Mouse (Mus musculus) stomach, embryonic 16.5 days (tissue): ENCODE data around the gene Tle3. TPM values are rescaled to one million over a fixed set of nuclear protein-coding genes. Genes with fewer than 3 reads are reported as not detected.

Experiments
- ATAC-seq: fragments of 200-750 bp; cut with Nextera tagmentation; 2 replicates; pipeline ENCODE4 v1.8.0; 2017; ENCODE audit warnings: moderate number of reproducible peaks, moderate TSS enrichment; ENCODE audit not compliant: insufficient read depth, low FRiP score
- H3K27ac ChIP-seq: fragments of 300-500 bp; sonication (generic); 2 replicates; pipeline ENCODE4 v1.5.1; 2014; ENCODE audit warnings: low read length
- H3K27me3 ChIP-seq: fragments of 300-500 bp; sonication (generic); 2 replicates; pipeline ENCODE4 v1.6.1; 2014; ENCODE audit warnings: low read length, control low read depth, mixed read lengths; ENCODE audit not compliant: control insufficient read depth, insufficient read depth
- H3K36me3 ChIP-seq: fragments of 300-500 bp; sonication (generic); 2 replicates; pipeline ENCODE4 v1.6.1; 2014; ENCODE audit warnings: low read length; ENCODE audit not compliant: control insufficient read depth, insufficient read depth
- H3K4me1 ChIP-seq: fragments of 300-500 bp; sonication (generic); 2 replicates; pipeline ENCODE4 v1.6.1; 2014; ENCODE audit warnings: low read length, control low read depth, mixed read lengths; ENCODE audit not compliant: control insufficient read depth, insufficient read depth
- H3K4me2 ChIP-seq: fragments of 300-500 bp; sonication (generic); 2 replicates; pipeline ENCODE4 v1.6.1; 2014; ENCODE audit warnings: low read depth, low read length, mixed read lengths
- H3K4me3 ChIP-seq: fragments of 300-500 bp; sonication (generic); replicated peaks from 2 replicates; pipeline ENCODE4 v1.5.1; 2014; ENCODE audit warnings: mild to moderate bottlenecking, low read length
- H3K9ac ChIP-seq: fragments of 300-500 bp; sonication (generic); 2 replicates; pipeline ENCODE4 v1.6.1; 2014; ENCODE audit warnings: low read length
- H3K9me3 ChIP-seq: fragments of 300-500 bp; sonication (generic); replicated peaks from 2 replicates; pipeline ENCODE4 v1.6.1; 2016; ENCODE audit warnings: low read length, control low read depth; ENCODE audit not compliant: control insufficient read depth
- WGBS: fragments of 180-500 bp; shearing (Covaris S2); extraction: QIAGEN DNeasy Blood & Tissue Kit; methylation state at CpG from one replicate; pipeline ENCODE4 v1.1.7; 2014; 5-methylcytosine and 5-hydroxymethylcytosine counted together
- polyA plus RNA-seq: library from polyadenylated mRNA; unstranded; fragments of >200 nt; fragmentation: Nextera tagmentation; extraction: Ambion mirVana; gene quantifications from 2 replicates; pipeline ENCODE4 v1.2.1, GENCODE M21; 2015

The Tle3 gene
- polyA plus RNA-seq, 1 experiment from 2014 or later, result 20.2 TPM

DNA sequence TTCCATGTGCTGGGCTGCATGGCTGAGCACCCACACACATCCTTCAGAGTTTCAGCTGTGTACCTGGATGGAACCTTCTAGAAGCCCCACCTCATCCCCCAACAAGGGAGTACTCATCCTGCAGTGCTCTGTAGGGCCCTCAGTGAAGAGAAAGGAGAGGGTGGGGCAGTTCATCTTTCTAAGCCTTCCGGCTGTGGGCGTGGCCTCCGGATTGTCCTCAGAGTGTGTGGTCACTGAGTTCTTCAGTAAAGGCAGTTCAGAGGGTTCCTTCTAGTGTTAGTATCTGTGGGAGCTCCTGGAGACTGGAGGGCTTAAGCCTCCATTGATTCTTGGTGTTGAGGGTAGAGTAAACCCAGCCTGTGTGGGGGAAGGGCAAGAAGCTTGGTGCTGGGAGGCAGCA, 22.9 kb downstream of the Tle3 start:
- no peak overlapping the region for H3K27ac ChIP-seq
- no peaks in the 10 kb centered on the region for H3K9me3 ChIP-seq
- ATAC-seq, result no peak
- H3K9ac ChIP-seq, result no peak overlapping the region
- 84% methylated on average over 3 of the region's 3 CpGs for WGBS
- H3K4me1 ChIP-seq, result peaks cover 12% of the 10 kb centered on the region; the same call in 1 of the 2 replicates
- H3K36me3 ChIP-seq, result peaks cover 28% of the 10 kb centered on the region
- H3K4me3 ChIP-seq, result no peak overlapping the region
- H3K4me2 ChIP-seq, result no peak overlapping the region
- H3K27me3 ChIP-seq, result no peaks in the 10 kb centered on the region

DNA sequence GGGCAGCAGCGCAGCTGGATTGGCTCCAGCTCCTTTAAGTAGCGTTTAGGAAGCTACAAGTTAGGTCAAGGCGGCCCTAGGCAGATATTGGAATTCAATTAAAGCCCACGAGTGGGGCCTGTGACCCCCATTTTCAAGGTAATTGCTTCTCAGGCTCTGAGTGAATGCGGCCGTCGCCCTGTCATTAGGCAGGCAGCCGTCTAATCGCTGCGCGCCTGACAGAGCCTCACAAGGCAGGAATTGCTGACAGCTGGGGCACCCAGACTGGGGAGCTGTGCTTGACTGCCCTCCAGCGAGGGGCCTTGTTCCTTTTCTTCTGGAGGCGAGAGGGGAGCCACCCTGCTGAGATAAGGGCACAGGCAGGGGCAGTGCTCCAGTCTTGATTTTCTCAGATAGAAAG, 24.3 kb downstream of the Tle3 start:
- WGBS, result 54% methylated on average over 13 of the region's 13 CpGs
- H3K36me3 ChIP-seq, result peaks cover 30% of the 10 kb centered on the region
- H3K27ac ChIP-seq, result no peak overlapping the region

DNA sequence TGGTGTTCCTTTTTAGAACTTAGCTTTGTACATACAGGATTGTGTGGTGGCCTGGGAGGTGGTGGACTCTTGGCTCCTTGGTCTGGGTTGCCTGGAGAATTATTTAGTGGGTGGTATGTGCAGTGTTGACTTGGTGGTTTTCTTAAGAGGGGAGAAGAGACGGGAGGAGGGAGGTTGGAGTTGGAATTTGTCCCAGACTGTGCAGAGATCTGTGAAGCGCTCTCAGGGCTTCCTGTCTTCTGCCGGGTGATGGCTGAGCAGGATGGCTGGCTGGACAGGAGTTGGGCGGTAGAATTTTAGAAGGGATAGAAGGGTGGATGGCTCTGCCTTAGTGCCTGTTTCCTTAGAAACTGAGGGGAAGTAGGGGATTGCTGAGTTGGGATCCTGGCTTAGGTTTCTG, 25.0 kb downstream of the Tle3 start:
- no peak overlapping the region for H3K4me2 ChIP-seq
- H3K4me1 ChIP-seq, result peaks cover 19% of the 10 kb centered on the region; the same call in 1 of the 2 replicates
- peaks cover 30% of the 10 kb centered on the region for H3K36me3 ChIP-seq
- H3K27me3 ChIP-seq, result no peaks in the 10 kb centered on the region
- no peak overlapping the region for H3K9ac ChIP-seq
- no peak for ATAC-seq
- H3K4me3 ChIP-seq, result no peak overlapping the region
- 44% methylated on average over 4 of the region's 4 CpGs for WGBS
- no peak overlapping the region for H3K27ac ChIP-seq
- H3K9me3 ChIP-seq, result no peaks in the 10 kb centered on the region

More for the DNA sequence above, 24.3 kb downstream of the Tle3 start:
- Histone ChIP-seq H3K4me1 (peaks cover 19% of the 10 kb centered on the region; the same call in 1 of the 2 replicates), H3K9ac (no peak overlapping the region), H3K9me3 (no peaks in the 10 kb centered on the region), H3K4me3 (no peak overlapping the region), H3K27me3 (no peaks in the 10 kb centered on the region), H3K4me2 (no peak overlapping the region)
- no peak for ATAC-seq

DNA sequence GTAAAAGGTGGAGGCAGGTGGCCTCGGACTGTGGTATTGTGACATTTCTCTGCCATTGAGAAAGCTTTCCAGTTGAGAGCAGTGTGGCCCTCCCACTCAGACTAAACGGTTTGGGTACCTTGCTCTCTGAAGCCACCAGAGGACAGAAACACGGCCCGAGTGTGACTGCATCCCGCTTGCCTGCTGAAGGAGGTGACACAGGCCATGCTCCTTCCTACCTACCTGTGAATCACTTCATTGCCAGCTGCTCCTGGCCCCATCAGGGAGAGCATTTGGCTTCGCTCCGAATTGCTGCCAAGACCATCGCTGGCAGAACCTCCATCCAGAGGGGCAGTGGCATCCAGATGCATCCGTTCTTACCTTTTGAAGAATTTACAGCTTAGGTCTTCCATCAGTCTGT, 26.0 kb downstream of the Tle3 start:
- Histone ChIP-seq H3K27ac (no peak overlapping the region), H3K4me3 (no peak overlapping the region), H3K9me3 (no peaks in the 10 kb centered on the region), H3K9ac (no peak overlapping the region), H3K27me3 (no peaks in the 10 kb centered on the region), H3K4me2 (no peak overlapping the region), H3K36me3 (peaks cover 35% of the 10 kb centered on the region), H3K4me1 (peaks cover 13% of the 10 kb centered on the region; the same call in 1 of the 2 replicates)
- no peak for ATAC-seq
- WGBS, result 87% methylated on average over 9 of the region's 9 CpGs

DNA sequence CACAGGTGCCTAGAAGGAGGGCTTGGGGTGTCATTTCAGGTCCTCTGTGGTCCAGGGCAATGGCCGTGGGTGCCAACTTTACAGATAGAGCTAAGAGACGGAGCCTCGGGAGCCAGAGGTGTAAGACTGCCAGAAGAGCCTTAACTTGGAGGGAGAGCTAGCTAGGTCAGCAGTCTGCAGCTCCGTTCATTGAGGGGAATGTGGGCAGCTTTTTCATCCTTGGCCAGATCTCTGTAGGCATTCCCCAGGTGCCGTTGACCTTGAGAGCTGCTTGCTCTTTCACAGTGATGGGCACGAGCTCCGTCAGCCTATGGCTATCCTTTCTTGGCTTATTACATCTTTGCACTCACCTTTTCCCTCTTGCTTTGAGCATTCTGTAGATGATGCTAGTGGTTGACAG, 28.0 kb downstream of the Tle3 start:
- H3K27ac ChIP-seq, result no peak overlapping the region
- no peaks in the 10 kb centered on the region for H3K27me3 ChIP-seq
- peaks cover 28% of the 10 kb centered on the region for H3K4me1 ChIP-seq
- peaks cover 26% of the 10 kb centered on the region; the same call in 1 of the 2 replicates for H3K36me3 ChIP-seq
- H3K4me3 ChIP-seq, result no peak overlapping the region
- no peak overlapping the region for H3K9ac ChIP-seq
- H3K4me2 ChIP-seq, result no peak overlapping the region
- WGBS, result 95% methylated on average over 7 of the region's 7 CpGs
- ATAC-seq, result no peak
- no peaks in the 10 kb centered on the region for H3K9me3 ChIP-seq

DNA sequence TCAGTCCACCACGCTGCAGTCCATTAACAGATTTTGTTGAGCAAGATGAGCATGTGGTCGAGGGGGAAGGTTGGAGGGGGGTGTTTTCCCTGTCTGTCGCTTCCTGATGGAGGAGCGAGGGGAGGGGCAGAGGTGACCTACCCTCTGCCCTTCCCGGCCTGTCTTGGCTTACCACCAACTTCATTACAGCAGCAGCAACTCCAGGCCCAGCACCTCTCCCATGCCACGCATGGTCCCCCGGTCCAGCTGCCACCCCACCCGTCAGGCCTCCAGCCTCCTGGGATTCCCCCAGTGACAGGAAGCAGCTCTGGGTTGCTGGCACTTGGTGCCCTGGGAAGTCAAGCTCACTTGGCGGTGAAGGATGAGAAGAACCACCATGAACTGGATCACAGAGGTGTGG, 29.5 kb downstream of the Tle3 start:
- H3K9ac ChIP-seq, result no peak overlapping the region
- 65% methylated on average over 9 of the region's 9 CpGs for WGBS
- no peak overlapping the region for H3K27ac ChIP-seq
- H3K4me2 ChIP-seq, result no peak overlapping the region
- H3K9me3 ChIP-seq, result no peaks in the 10 kb centered on the region
- H3K4me3 ChIP-seq, result no peak overlapping the region
- peaks cover 32% of the 10 kb centered on the region for H3K4me1 ChIP-seq
- no peaks in the 10 kb centered on the region for H3K27me3 ChIP-seq
- no peak for ATAC-seq
- H3K36me3 ChIP-seq, result peaks cover 26% of the 10 kb centered on the region; the same call in 1 of the 2 replicates

DNA sequence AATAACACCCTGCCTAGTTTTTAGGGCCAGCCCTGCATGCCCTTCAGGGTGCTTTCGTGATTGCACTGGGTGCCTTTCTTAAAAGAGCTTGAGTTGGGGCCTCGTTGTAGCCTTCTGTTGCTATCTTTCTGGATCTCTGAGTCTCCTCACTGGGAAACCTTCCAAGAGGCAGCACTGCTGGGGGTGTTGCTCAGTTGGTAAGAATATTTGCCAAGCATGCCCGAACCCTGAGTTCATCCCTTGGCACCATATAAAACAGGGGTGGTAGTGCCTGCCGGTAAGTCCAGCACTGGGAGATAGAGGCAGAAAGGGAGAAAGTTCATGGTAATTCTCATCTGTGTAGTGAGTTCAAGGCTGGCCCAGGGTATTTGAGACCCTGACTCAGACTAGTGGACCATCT, 30.1 kb downstream of the Tle3 start:
- no peak overlapping the region for H3K27ac ChIP-seq
- no peak overlapping the region for H3K4me3 ChIP-seq
- H3K9me3 ChIP-seq, result no peaks in the 10 kb centered on the region
- 79% methylated on average over 4 of the region's 4 CpGs for WGBS
- no peaks in the 10 kb centered on the region for H3K27me3 ChIP-seq
- H3K9ac ChIP-seq, result no peak overlapping the region
- peaks cover 31% of the 10 kb centered on the region for H3K36me3 ChIP-seq
- peaks cover 32% of the 10 kb centered on the region for H3K4me1 ChIP-seq
- ATAC-seq, result no peak
- no peak overlapping the region for H3K4me2 ChIP-seq

DNA sequence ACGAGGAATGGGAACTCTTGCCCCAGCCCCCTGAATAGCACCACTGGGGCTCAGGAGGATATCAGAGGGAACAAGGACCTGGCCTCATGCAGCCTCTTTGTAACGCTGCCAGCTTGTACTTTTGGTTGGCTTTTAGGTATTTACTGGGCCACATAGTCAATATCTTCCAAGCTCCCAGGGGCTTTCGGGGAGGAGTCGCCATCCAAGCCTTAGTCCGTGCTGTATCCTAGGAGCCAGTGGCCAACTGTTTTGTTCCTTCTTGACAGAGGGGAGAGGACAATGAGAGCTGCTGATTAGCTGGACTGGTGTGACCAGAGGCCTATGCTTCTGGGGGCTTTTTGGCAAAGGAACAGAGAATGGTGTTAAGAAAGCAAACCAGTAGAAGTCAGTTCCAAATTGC, 30.6 kb downstream of the Tle3 start:
- Histone ChIP-seq H3K4me1 (peaks cover 32% of the 10 kb centered on the region), H3K9me3 (no peaks in the 10 kb centered on the region), H3K4me3 (no peak overlapping the region), H3K9ac (no peak overlapping the region), H3K4me2 (no peak overlapping the region), H3K27me3 (no peaks in the 10 kb centered on the region), H3K27ac (no peak overlapping the region), H3K36me3 (peaks cover 36% of the 10 kb centered on the region)
- 85% methylated on average over 5 of the region's 5 CpGs for WGBS
- no peak for ATAC-seq

DNA sequence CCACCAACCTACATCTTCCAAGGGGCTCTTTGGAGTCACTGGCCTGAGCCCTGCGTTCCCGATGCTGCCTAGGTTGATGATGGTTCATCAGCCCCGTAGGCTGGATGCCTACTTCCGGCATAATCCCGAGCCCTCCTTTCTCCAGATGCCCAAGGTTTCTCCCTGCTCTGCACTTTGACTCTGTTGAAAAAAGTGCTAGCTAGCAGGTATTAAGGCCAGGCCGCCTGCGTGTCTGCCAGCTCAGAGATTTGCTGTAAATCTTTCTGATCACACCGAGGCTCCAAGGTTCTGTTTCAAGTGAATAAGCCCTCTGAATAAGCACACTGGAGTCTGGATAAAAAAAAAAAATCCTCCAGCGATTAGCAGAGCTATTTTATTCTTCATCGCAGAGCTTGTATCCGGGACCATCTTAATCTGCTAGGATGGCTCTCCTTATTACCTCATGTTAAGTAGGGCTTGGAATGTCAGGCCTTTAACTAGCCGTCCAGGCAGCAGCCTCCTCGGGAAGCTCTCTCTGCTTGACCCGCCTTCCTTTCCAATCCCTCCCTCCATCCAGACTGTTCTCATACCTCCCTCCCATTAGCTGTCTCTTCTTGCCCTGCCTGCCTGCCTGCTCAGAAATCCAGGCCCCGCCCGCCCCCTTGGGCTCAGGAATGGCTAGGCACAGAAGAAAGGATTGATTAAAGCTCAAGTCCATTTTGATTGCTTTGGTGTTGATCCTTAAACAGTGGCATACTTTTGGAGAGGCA, 31.9 kb downstream of the Tle3 start:
- Histone ChIP-seq H3K27ac (no peak overlapping the region), H3K36me3 (peaks cover 43% of the 10 kb centered on the region)

More for the DNA sequence above, 31.9 kb downstream of the Tle3 start:
- H3K9ac ChIP-seq, result no peak overlapping the region
- ATAC-seq, result no peak
- H3K4me1 ChIP-seq, result peaks cover 32% of the 10 kb centered on the region
- 63% methylated on average over 16 of the region's 16 CpGs for WGBS
- H3K4me2 ChIP-seq, result no peak overlapping the region
- no peak overlapping the region for H3K4me3 ChIP-seq
- no peaks in the 10 kb centered on the region for H3K27me3 ChIP-seq
- no peaks in the 10 kb centered on the region for H3K9me3 ChIP-seq
